Mouse (Mus musculus): ENCODE results near the gene Cpt2.

Cpt2 gene

DNA sequence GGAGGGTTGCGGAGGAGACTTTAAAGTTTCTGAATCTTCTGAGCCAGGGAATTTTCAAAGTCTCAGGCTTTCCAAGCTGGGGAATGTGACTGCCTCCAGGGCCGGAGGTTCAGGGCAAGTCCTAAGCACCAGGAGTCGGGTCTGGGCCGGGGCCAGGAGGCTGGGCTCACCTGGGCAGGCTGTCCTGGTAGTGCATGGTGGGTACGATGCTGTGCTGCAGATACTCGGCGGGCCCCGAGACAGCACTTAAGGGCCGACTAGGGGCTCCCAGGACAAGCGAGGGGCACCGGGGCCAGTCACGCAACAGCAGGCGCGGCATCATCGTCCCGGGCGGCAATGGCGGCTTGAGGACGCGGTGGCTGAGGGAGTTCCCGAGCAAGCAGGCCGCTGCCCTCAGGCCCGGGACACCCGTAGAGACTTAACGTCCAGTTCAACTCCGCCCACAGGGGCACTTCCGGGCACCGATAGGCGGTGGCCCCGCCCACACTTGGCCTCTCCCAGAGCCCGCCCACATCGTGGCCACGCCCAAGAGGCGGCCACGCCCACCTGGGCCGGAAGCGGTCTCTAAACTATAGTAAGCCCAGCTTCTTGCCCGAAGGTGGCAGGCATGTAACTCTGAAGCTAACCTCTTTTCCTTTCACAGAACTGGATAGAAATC, at the start of gene Cpt2:
Cpt2 (minus strand) TSS at position 466 of the 658 bp plus-strand sequence.
- peak; percentile 76 to 82 for DNase-seq

- DNase-seq: no peak
Observed at GRCm38 (mm10) chr4:107971162-107971561, 47.8 kb upstream of the Cpt2 start.

DNA sequence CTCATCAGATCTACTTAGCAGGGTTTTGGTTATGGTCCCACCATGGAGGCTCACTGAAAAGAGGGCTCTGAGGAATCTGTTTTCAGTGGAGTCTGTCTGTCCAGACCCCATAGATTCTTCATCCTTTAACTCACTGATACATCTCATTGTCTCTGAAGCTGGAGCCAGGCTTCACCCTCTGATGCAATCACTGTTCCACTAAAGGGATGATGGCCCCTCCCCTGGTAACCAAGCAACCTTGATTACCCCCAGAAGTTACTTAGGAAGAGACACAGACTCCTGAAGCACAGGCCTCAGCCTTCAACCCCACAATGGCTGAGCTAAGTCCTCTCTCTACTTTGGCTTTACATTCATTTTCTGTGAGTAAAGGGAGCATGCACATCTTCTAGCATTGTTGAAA, 46.4 kb upstream of the Cpt2 start:
- DNase-seq: no peak

- DNase-seq: no peak
Observed at GRCm38 (mm10) chr4:107967966-107968682, 44.7 kb upstream of the Cpt2 start, which contains the start of gene Slc1a7. TSS of gene Slc1a7 (plus strand) at chr4:107968332.

GRCm38 (mm10) chr4:107966416-107967109, 43.2 kb upstream of the Cpt2 start:
- DNase-seq: no peak

GRCm38 (mm10) chr4:107962792-107963191, 39.4 kb upstream of the Cpt2 start:
- DNase-seq: no peak

DNA sequence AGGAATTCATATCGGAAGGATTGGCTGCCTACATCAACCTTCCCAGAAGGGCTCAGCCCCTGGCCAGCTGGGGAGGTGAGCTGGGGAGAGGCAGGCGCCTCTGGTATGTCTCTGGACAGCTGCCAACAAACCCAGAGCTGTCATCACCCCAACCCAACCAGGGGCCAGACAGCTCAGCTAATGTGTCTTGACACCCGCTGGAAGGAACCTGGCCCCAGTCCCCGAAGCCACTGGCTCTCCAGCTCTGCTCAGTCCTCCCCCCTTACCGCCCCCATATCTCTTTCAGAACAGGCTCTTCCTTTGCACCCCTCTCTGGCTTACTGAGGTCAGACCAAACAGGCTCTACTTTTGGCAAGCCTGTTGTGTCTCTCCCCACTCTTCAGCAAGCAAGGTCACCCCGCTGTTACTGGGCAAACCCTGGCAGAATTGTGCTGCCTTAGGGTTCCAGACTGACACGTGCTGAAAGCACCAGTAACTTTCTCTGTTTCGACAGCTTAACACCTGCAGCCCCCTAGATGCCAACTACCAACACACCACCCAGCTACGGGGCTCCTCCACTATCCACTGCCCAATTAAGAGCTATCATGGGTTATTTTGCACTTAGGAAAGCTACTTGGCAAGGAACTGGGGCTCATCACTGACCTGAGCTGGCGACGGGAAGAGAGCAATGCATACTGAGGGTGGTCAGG, 38.8 kb upstream of the Cpt2 start:
- DNase-seq: no peak

- DNase-seq: no peak
Observed at GRCm38 (mm10) chr4:107958487-107958886, 35.1 kb upstream of the Cpt2 start.

DNA sequence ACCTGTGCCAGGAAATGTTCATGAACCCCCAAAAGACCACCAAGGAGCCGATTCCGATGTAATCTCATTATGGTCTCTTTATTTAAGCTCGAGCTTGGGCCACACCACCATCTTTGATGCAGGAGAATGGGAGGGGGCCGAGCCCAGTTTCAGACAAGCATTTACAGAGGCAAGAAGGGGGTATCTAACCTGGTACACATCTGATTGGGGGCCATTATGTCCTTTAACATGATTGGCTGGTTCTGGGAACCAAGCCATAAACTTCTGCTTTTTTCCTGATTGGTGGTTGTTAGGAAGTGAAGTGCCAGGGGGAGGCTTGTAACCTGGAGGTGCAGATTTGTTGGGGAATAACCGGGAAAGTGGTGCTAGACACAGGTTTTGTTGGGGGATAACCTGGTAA, 32.3 kb upstream of the Cpt2 start:
- no peak for DNase-seq

DNA sequence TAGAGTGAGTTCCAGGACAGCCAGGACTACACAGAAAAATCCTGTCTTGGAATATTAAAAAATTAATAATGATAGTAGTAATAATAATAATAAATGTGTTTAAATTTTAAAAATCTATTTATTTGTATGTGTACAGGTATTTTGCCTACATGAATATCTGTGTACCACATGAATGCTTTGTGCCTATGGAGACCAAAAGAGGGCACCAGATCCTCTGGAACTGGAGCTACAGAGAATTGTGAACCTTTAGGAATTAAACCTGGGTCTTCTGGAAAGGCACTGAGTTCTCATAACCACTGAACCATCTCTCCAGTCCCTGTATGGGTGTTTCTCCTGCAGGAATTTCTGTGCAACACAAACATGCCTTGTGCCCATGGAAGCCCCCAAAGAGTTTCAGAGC, 29.4 kb upstream of the Cpt2 start:
- no peak for DNase-seq

DNA sequence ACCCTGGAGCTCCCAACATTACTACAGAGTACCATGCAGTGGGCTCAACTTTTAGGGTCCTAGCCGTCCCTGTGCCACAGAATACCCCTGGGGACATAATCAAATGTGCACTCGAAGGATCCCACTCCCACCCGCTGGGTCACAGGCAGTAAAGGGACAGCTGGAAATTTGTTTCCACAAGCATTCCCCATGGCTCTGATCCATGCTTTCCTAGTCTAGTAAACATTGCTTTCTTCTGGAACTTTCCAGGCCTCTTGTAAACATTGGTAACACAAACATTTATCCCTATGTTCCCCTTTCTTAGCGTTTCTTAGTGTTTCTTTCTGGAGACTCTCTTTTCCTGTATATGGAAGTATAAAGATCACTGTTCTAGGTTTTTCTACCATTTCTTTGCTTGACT, 26.5 kb upstream of the Cpt2 start:
- no peak for DNase-seq

- DNase-seq: no peak
Observed at GRCm38 (mm10) chr4:107944141-107944540, 20.7 kb upstream of the Cpt2 start.

- no peak for DNase-seq
Observed at GRCm38 (mm10) chr4:107942741-107943140, 19.3 kb upstream of the Cpt2 start.

DNA sequence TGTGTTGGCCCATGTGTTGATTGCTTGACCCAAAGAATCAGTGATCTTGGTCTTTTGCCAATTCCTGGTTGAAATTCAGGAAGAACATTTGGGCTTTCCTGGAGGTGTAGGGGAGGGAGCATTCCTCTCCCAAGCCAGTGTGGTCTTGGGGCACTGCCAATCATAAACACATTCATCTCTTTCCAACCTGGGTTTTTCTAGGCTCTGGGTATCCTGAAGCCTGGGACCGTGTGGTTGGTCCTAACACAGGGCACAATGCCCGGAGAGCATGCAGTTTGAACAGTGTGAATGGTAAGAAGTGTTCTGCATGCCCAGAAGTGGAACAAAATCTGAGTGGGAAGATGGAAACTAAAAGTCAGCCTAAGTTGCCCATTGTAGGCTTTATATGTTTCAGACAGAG, 14.7 kb upstream of the Cpt2 start:
- DNase-seq: no peak

GRCm38 (mm10) chr4:107937338-107937737, 13.9 kb upstream of the Cpt2 start:
- peak; percentile 69 to 75 for DNase-seq

- no peak for DNase-seq
Observed at GRCm38 (mm10) chr4:107935254-107935653, 11.8 kb upstream of the Cpt2 start.

DNA sequence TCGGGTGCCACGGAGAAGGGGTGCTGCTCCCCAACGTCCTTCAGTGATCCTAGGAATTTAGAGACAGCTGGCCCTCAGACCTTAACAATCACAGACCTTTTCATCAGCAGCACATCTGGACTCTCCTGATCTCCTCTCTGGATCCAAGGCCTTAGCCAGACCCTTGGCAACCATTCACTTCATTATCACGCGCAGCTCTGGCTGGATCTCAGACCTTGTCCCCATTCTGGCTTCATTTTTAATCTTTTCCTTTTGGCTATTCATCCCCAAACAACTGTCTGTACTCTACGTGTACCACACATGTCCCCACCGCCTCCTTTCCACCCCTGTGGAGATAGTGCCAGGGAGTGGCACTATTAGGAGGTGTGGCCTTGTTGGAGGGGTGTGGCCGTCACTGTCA, 9.8 kb upstream of the Cpt2 start:
- DNase-seq: no peak

GRCm38 (mm10) chr4:107931453-107931852, 8.0 kb upstream of the Cpt2 start:
- no peak for DNase-seq

DNA sequence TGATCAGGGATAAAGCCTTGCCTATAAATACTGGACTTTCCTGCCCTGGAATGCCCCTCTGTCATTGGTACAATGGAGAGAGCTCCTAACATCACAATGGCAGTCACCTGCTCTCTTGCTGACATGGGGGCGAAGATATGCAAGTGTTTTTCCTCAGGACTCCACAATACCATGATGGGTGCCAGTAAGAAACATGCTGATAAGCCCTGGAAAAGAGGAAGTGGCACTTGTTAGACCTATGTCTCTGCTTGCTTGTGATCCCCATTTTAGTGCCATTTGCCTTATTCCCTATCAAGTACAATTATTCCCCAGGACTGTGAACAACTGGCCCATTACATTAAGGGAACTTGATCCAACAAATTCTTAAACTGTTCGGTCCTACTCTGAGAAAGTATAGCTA, 5.3 kb upstream of the Cpt2 start:
- DNase-seq: no peak

GRCm38 (mm10) chr4:107928269-107928668, 4.9 kb upstream of the Cpt2 start:
- no peak for DNase-seq

DNA sequence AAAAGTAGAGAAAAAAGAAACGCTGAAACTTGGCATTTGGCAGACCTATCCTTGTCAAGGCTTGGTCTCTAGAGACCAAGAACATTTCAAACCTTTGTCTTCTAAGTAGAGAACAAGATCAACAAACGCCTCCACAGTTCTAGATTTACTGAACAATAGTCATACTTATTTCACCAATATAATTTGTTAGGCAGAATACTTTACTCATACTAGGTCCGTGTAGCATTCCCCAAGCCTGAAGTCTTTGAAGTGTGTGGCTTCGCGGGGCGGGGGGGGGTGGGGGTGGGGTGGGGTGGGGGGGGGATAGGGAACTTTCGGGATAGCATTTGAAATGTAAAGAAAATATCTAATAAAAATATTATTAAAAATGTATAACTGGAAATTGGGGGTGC, 389 bp upstream of the Cpt2 start:
- DNase-seq: no peak

DNA sequence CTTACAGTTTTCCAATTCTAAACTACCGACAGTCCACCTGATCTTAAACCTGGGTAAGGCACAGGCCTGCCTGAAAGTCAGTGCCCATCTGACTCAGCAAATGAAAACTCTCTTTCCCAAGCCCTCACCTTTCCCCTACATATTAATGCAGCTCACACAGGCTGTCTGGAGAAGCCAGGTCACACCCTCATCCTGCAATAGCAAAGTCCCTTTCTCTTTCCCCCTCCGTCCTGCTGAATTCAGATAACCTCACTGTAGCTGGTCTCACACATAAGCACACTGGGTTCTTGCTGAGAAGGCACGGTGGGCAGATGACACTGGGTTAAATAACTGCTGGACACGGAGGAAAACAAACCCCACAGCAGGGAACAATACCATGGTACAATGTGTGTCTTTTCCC, 1.5 kb downstream of the Cpt2 start:
- no peak for DNase-seq

GRCm38 (mm10) chr4:107921152-107921695, 2.2 kb downstream of the Cpt2 start:
- DNase-seq: no peak
